Mouse (Mus musculus) liver, postnatal 0 days (tissue): ENCODE results near the gene Ing2. TPM values are rescaled to one million over a fixed set of nuclear protein-coding genes. Genes with fewer than 3 reads are reported as not detected.

Experiments
- ATAC-seq: fragments of 200-750 bp; cut with Nextera tagmentation; 2 replicates; pipeline ENCODE4 v1.8.0; 2017; ENCODE audit warnings: mild to moderate bottlenecking, moderate library complexity
- DNase-seq: peaks from one replicate; pipeline ENCODE4 v3.0.0-alpha.2; 2016
- H3K27ac ChIP-seq: fragments of 300-500 bp; sonication (generic); 2 replicates; pipeline ENCODE4 v1.5.1; 2014; ENCODE audit warnings: antibody characterized with exemption, moderate library complexity, mild to moderate bottlenecking, low read depth
- H3K27me3 ChIP-seq: fragments of 300-500 bp; sonication (generic); 2 replicates; pipeline ENCODE4 v1.6.1; 2014; ENCODE audit warnings: low read length, control low read depth, mixed read lengths; ENCODE audit not compliant: insufficient read depth
- H3K36me3 ChIP-seq: fragments of 300-500 bp; sonication (generic); replicated peaks from 2 replicates; pipeline ENCODE4 v1.6.1; 2014; ENCODE audit warnings: mild to moderate bottlenecking, control low read depth, low read length, moderate library complexity, mixed read lengths; ENCODE audit not compliant: insufficient read depth
- H3K4me1 ChIP-seq: fragments of 300-500 bp; sonication (generic); 2 replicates; pipeline ENCODE4 v1.6.1; 2014; ENCODE audit warnings: antibody characterized with exemption, mild to moderate bottlenecking, control low read depth; ENCODE audit not compliant: insufficient read depth
- H3K4me2 ChIP-seq: fragments of 300-500 bp; sonication (generic); 2 replicates; pipeline ENCODE4 v1.6.1; 2014; ENCODE audit warnings: low read depth, mild to moderate bottlenecking, low read length, moderate library complexity, mixed read lengths
- H3K4me3 ChIP-seq: fragments of 300-500 bp; sonication (generic); 2 replicates; pipeline ENCODE4 v1.5.1; 2014; ENCODE audit warnings: low read depth, low read length
- H3K9ac ChIP-seq: fragments of 300-500 bp; sonication (generic); replicated peaks from 2 replicates; pipeline ENCODE4 v1.6.1; 2014; ENCODE audit warnings: mild to moderate bottlenecking, moderate library complexity
- H3K9me3 ChIP-seq: fragments of 300-500 bp; sonication (generic); 2 replicates; pipeline ENCODE4 v1.6.1; 2016; ENCODE audit warnings: mild to moderate bottlenecking, control low read depth, low read length, mixed read lengths
- CTCF ChIP-seq: sonication (generic); IDR thresholded peaks from 2 replicates; pipeline ENCODE4 v1.5.1; 2016; ENCODE audit warnings: antibody characterized with exemption, low read depth
- EP300 ChIP-seq: IDR thresholded peaks from 2 replicates; pipeline ENCODE4 v1.6.1; 2016; ENCODE audit warnings: antibody characterized with exemption, low read depth, mild to moderate bottlenecking
- WGBS: fragments of 180-500 bp; shearing (Covaris S2); extraction: QIAGEN DNeasy Blood & Tissue Kit; methylation state at CpG from one replicate; pipeline ENCODE4 v1.1.7; 2014; ENCODE audit not compliant: insufficient replicate concordance; 5-methylcytosine and 5-hydroxymethylcytosine counted together
- polyA plus RNA-seq: library from polyadenylated mRNA; unstranded; fragments of >200 nt; fragmentation: Nextera tagmentation; extraction: Ambion mirVana; gene quantifications from 2 replicates; pipeline ENCODE4 v1.2.1, GENCODE M21; 2015

Ing2 gene
- polyA plus RNA-seq, 1 experiment from 2014 or later = 10.3 TPM

- Histone ChIP-seq H3K9me3 (no peaks in the 10 kb centered on the region), H3K4me1 (peaks cover 13% of the 10 kb centered on the region), H3K4me3 (peak overlapping the region; percentile 87), H3K36me3 (peaks cover 5% of the 10 kb centered on the region), H3K27ac (peak overlapping the region; percentile 94), H3K4me2 (peak overlapping the region; percentile 86), H3K9ac (peak overlapping the region; percentile 89), H3K27me3 (no peaks in the 10 kb centered on the region)
- TF ChIP-seq EP300 = no peak
- TF ChIP-seq CTCF = no peak
- WGBS = under 1% methylated on average over 43 of the region's 53 CpGs
- DNase-seq (peak; percentile 94), ATAC-seq (peak; percentile 55)
These were observed 1.8 kb downstream of the Ing2 start for GRCm38 (mm10) chr8:47673317-47674139.

GRCm38 (mm10) chr8:47664231-47664785 is 11.0 kb downstream of the Ing2 start:
- Histone ChIP-seq H3K36me3 (peaks cover 12% of the 10 kb centered on the region), H3K4me2 (no peak overlapping the region), H3K4me1 (no peaks in the 10 kb centered on the region), H3K27me3 (no peaks in the 10 kb centered on the region), H3K27ac (no peak overlapping the region), H3K9ac (no peak overlapping the region), H3K4me3 (no peak overlapping the region), H3K9me3 (no peaks in the 10 kb centered on the region)
- no peak for DNase-seq
- 80% methylated on average over 8 of the region's 8 CpGs for WGBS
- TF ChIP-seq EP300 (no peak), CTCF (no peak)
- no peak for ATAC-seq

- WGBS = 86% methylated on average over 5 of the region's 5 CpGs
- Histone ChIP-seq H3K4me2 (no peak overlapping the region), H3K9ac (no peak overlapping the region), H3K36me3 (peaks cover 5% of the 10 kb centered on the region), H3K9me3 (no peaks in the 10 kb centered on the region), H3K27ac (no peak overlapping the region), H3K4me3 (no peak overlapping the region), H3K27me3 (no peaks in the 10 kb centered on the region), H3K4me1 (no peaks in the 10 kb centered on the region)
- ATAC-seq (no peak), DNase-seq (no peak)
- TF ChIP-seq CTCF = no peak
- no peak for TF ChIP-seq EP300
These were observed 12.2 kb downstream of the Ing2 start for GRCm38 (mm10) chr8:47663201-47663600.

- TF ChIP-seq EP300 (no peak), CTCF (no peak)
- Histone ChIP-seq H3K4me3 (no peak overlapping the region), H3K4me1 (no peaks in the 10 kb centered on the region), H3K27me3 (no peaks in the 10 kb centered on the region), H3K27ac (no peak overlapping the region), H3K4me2 (no peak overlapping the region), H3K9me3 (no peaks in the 10 kb centered on the region), H3K36me3 (peaks cover under 1% of the 10 kb centered on the region; the same call in 1 of the 2 replicates), H3K9ac (no peak overlapping the region)
- WGBS = 83% methylated on average over 5 of the region's 5 CpGs
- DNase-seq (no peak), ATAC-seq (no peak)
These were observed 12.6 kb downstream of the Ing2 start for GRCm38 (mm10) chr8:47662716-47663115.

GRCm38 (mm10) chr8:47660394-47660793 is 15.0 kb downstream of the Ing2 start:
- Histone ChIP-seq H3K4me1 (no peaks in the 10 kb centered on the region), H3K27ac (no peak overlapping the region), H3K4me3 (no peak overlapping the region), H3K9me3 (no peaks in the 10 kb centered on the region), H3K36me3 (no peaks in the 10 kb centered on the region), H3K9ac (no peak overlapping the region), H3K4me2 (no peak overlapping the region), H3K27me3 (no peaks in the 10 kb centered on the region)
- WGBS = 88% methylated on average over 7 of the region's 7 CpGs
- TF ChIP-seq CTCF (no peak), EP300 (no peak)
- DNase-seq = no peak
- no peak for ATAC-seq

GRCm38 (mm10) chr8:47659463-47659862 is 15.9 kb downstream of the Ing2 start:
- Histone ChIP-seq H3K4me1 (no peaks in the 10 kb centered on the region), H3K4me2 (no peak overlapping the region), H3K4me3 (no peak overlapping the region), H3K9ac (no peak overlapping the region), H3K36me3 (no peaks in the 10 kb centered on the region), H3K27me3 (no peaks in the 10 kb centered on the region), H3K27ac (no peak overlapping the region), H3K9me3 (no peaks in the 10 kb centered on the region)
- ATAC-seq (peak; percentile 68), DNase-seq (no peak)
- 61% methylated on average over 5 of the region's 5 CpGs for whole genome bisulfite sequencing
- TF ChIP-seq CTCF = no peak
- TF ChIP-seq EP300 = no peak
